Mouse (Mus musculus): ENCODE results near the gene Sh2b1. TPM values are rescaled to one million over a fixed set of nuclear protein-coding genes. Genes with fewer than 3 reads are reported as not detected.

Gene Sh2b1
- 55.1 and 62.5 TPM in 2 replicates for polyA plus RNA-seq (2016; fragmentation: Nextera tagmentation; extraction: Ambion mirVana)

DNA sequence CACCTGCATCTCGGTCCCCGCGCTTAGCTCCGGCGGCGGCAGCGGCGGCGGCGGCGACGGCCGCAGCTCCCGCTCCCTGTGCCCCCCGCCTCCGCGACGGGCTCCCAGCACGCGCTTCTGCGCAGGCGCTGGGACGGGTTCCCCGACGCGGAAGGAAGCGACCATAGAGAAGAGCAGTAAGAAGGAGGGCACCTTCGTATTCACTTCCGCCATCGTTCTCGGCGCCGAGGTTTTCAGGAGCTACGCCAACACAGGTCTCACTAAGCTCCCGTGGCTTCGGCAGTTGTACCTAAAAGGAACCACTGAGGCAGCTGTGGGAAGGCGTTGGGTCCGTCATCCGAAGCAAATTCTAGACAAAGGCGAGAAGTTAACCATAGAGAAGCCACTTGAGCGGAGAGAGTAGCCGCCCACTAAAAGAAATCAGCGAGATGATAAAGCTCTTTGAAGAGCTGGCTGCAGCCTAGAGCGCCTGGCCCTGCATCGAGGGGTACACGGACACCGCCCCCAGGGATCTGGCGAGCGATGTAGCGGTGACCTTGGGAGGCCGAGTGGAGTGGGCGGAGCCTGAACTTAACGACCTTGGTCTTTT lies at the start of gene Sh2b1:
TSS of gene Sh2b1 (minus strand) at position 432 of the 589 bp plus-strand sequence.
- Histone ChIP-seq H3K27ac (peak within 1 kb of the TSS; percentile 92), H3K36me3 (peaks cover 31% of the 10 kb centered on the region), H3K9me3 (replicated peaks) (no peaks in the 10 kb centered on the region), H3K4me1 (peaks cover 22% of the 10 kb centered on the region), H3K27me3 (ENCODE audit: low read depth, poor library complexity, severe bottlenecking) (no peaks in the 10 kb centered on the region), H3K4me3 (peak within 1 kb of the TSS; percentile 99)
- under 1% methylated on average over 53 of the region's 53 CpGs for WGBS
- DNase-seq (ENCODE audit: low spot score), result peak; percentile 90

DNA sequence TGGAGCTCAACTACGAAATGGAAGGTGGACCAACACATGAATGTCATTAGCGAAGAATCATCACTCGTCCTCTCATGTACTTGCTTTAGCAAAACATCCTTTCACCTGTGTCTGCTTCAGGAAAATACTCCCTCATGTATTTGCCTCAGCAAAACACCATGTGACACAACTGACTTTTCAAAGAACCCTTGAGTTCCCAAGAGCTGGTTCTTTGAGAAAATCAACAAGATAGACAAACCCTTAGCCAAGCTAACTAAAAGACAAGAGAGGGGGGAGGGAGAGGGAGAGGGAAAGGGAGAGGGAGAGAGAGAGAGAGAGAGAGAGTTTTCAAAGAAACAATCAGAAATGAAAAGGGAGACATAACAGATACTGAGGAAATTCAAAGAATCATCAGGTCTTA lies 48.1 kb upstream of the Sh2b1 start:
- H3K4me1 ChIP-seq, result no peaks in the 10 kb centered on the region
- no peaks in the 10 kb centered on the region for H3K9me3 ChIP-seq (replicated peaks)
- DNase-seq (ENCODE audit: low spot score), result no peak
- no peaks in the 10 kb centered on the region for H3K27me3 ChIP-seq (ENCODE audit: low read depth, poor library complexity, severe bottlenecking)
- H3K27ac ChIP-seq, result no peak overlapping the region
- H3K4me3 ChIP-seq, result no peak overlapping the region
- H3K36me3 ChIP-seq, result no peaks in the 10 kb centered on the region
- 85% methylated on average over 3 of the region's 3 CpGs for WGBS

DNA sequence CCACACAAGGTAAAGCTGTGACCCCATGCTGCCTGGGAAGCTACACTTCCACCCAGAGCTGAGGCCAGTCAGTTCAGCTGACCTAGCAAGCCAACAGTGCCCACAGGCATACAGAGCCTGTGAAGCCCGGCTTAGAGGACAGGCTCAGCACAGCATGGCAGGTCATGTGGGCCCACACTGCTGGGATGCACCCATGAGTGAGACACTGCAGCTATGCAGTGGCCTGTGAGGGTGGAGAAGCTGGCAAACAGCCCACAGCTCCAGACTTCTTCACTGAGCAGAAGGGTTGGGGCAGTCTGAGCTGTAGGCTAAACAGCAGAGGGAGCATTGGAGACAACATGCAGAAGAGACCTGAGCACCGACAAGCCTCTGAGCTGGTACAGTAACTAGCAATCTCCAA lies 44.3 kb upstream of the Sh2b1 start:
- Histone ChIP-seq H3K27me3 (ENCODE audit: low read depth, poor library complexity, severe bottlenecking) (no peaks in the 10 kb centered on the region), H3K27ac (no peak overlapping the region), H3K4me1 (no peaks in the 10 kb centered on the region), H3K9me3 (replicated peaks) (no peaks in the 10 kb centered on the region), H3K36me3 (no peaks in the 10 kb centered on the region), H3K4me3 (no peak overlapping the region)
- WGBS, result 87% methylated on average over 2 of the region's 2 CpGs
- no peak for DNase-seq (ENCODE audit: low spot score)

DNA sequence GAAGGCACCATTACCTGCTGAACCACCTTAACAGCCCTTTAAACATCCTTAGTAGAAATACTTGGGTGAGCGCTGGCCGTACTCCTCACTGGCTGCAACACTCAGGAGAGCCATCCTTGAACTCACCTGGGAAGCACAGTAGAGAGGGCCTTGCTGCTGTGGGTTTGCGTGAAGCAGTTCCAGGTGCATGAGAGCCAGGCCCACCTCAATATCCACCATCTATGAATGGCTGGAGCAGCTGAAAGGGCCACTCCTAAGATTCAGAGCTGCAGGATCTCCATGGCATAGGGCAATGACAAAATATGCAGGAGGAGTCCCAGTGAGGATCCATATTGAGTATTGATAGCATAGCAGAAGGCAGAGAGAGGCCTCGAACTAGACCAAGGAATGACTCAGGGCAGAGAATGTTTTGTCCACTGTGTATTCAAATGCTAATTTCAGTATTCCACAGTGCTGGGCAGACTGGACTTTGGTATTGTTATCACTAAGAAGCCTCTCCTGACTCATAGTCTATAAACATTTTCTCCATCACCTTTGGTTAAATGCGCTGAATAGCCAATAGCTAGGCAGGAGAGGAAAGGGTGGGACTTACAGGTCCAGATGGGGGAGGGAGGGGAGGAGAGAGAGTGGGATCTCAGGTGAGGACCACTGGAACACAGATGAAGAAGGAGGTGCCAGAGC lies 43.2 kb upstream of the Sh2b1 start:
- no peak for DNase-seq (ENCODE audit: low spot score)
- H3K9me3 ChIP-seq (replicated peaks), result no peaks in the 10 kb centered on the region
- 89% methylated on average over 5 of the region's 5 CpGs for WGBS
- H3K4me3 ChIP-seq, result no peak overlapping the region
- no peaks in the 10 kb centered on the region for H3K27me3 ChIP-seq (ENCODE audit: low read depth, poor library complexity, severe bottlenecking)
- H3K4me1 ChIP-seq, result no peaks in the 10 kb centered on the region
- H3K27ac ChIP-seq, result no peak overlapping the region
- H3K36me3 ChIP-seq, result no peaks in the 10 kb centered on the region

DNA sequence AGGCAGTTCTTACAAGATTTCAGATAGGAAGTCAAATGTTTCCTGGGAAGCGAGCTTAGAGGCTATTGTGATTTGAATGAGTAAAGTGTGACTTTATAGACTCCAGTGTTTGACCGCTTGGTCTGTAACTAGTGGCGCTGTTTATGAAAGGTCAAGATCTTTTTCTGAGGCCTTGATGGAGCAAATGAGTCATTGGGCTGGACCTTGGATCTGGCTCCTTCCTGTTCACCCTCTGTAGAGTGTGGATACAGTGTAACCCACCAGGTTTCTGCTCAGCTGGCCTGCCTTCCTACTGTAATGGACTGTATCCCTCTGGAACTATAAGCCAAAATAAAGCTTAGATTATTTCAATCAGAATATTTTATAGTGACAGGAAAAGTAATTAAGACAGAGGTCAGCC lies 36.1 kb upstream of the Sh2b1 start:
- no peak for DNase-seq (ENCODE audit: low spot score)
- WGBS, result 81% methylated on average over 3 of the region's 3 CpGs

DNA sequence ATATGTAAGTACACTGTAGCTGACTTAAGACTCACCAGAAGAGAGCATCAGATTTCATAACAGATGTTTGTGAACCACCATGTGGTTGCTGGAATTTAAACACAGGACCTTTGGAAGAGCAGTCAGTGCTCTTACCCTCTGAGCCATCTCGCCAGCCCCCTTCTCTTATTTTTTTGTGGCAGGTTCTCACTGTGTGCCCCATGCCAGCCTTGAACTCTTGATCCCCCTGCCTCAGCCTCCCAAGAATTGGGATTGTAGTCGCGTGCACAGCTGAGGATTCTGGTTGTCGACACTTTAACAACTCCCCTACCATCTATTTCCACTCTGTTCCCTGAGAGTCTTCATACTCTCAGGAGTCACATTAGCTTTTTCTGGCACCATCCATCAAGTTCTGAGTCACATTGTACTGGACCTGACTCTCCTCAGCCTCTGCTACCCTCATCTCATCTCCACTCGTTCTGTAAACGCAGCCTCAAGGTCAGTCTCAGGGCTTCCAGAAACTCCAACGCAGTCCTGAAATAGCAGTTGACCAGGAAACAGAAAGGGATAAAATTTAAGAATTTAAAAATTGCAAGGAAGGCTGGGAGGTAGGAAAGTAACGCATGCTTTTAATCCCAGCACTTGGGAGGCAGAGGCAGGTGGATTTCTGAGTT lies 32.0 kb upstream of the Sh2b1 start:
- Histone ChIP-seq H3K4me1 (peaks cover 6% of the 10 kb centered on the region), H3K27ac (no peak overlapping the region), H3K36me3 (0 out of 2 replicates have a peak, but pooled peaks cover 3% of the 10 kb centered on the region), H3K9me3 (replicated peaks) (no peaks in the 10 kb centered on the region), H3K4me3 (no peak overlapping the region), H3K27me3 (ENCODE audit: low read depth, poor library complexity, severe bottlenecking) (no peaks in the 10 kb centered on the region)
- 89% methylated on average over 8 of the region's 8 CpGs for WGBS
- no peak for DNase-seq (ENCODE audit: low spot score)

More for the DNA sequence above, 36.1 kb upstream of the Sh2b1 start:
- no peaks in the 10 kb centered on the region for H3K4me1 ChIP-seq
- H3K27me3 ChIP-seq (ENCODE audit: low read depth, poor library complexity, severe bottlenecking), result no peaks in the 10 kb centered on the region
- H3K9me3 ChIP-seq (replicated peaks), result no peaks in the 10 kb centered on the region
- no peak overlapping the region for H3K27ac ChIP-seq
- H3K36me3 ChIP-seq, result no peaks in the 10 kb centered on the region
- no peak overlapping the region for H3K4me3 ChIP-seq

DNA sequence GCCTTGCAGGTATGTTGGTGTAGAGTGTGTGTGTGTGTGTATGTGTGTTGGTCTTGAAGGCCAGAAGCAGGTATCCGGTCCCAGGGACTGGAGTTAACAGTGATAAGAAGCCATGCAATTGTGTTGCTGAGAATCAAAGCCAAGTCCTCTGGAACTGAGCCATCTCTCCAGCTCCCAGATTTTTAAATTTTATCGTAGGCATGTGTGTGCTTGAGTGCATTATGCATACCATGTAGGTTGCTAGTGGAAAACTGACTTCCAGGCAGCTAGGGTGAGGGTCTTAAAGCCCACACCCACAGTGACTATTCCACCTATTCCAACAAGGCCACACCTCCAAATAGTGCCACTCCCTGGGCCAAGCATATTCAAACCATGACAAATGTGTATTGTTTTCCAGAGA lies 29.7 kb upstream of the Sh2b1 start:
- no peak for DNase-seq (ENCODE audit: low spot score)
- Histone ChIP-seq H3K36me3 (peaks cover 17% of the 10 kb centered on the region), H3K4me3 (no peak overlapping the region), H3K4me1 (peaks cover 14% of the 10 kb centered on the region), H3K9me3 (replicated peaks) (no peaks in the 10 kb centered on the region), H3K27ac (no peak overlapping the region), H3K27me3 (ENCODE audit: low read depth, poor library complexity, severe bottlenecking) (no peaks in the 10 kb centered on the region)
- 91% methylated on average over 2 of the region's 2 CpGs for WGBS

DNA sequence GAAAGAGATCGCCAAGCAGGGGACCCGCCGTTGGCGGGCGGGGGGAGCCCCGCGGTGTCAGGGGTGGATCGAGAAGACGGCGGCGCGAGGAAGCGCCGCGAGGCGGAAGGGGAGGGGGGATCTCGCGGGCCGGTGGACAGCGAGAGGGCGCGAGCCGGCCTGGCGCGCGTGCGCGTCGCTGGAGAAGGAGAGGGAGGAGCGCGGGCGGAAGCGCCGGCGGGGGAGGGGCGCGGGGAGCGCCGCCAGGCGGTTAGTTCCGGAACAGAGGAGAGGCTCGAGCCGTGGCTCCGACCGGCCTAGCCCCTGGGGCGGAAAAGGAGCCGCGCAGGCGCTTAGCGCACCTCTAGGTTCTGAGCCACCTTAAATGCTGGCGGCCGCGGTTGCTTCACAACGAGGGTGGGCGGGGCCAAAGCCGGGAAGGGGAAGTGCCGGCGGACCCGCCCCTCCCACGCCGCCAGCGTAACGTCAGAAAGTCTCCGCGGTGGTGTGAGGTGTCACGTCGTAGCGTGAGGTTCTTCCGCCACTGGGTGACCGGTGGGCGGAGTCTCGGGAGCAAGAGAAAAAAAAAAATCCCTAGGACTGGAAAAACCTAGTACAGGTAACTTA lies 28.2 kb upstream of the Sh2b1 start, which contains the start of gene Atxn2l:
TSS of gene Atxn2l (minus strand) at position 165 of the 606 bp plus-strand sequence.
- under 1% methylated on average over 72 of the region's 72 CpGs for WGBS
- no peaks in the 10 kb centered on the region for H3K9me3 ChIP-seq (replicated peaks)
- peak; percentile 100 for DNase-seq (ENCODE audit: low spot score)
- H3K36me3 ChIP-seq, result peaks cover 33% of the 10 kb centered on the region
- no peaks in the 10 kb centered on the region for H3K27me3 ChIP-seq (ENCODE audit: low read depth, poor library complexity, severe bottlenecking)
- peaks cover 14% of the 10 kb centered on the region for H3K4me1 ChIP-seq
- H3K4me3 ChIP-seq, result peak within 1 kb of the TSS; percentile 100
- peak within 1 kb of the TSS; percentile 100 for H3K27ac ChIP-seq

DNA sequence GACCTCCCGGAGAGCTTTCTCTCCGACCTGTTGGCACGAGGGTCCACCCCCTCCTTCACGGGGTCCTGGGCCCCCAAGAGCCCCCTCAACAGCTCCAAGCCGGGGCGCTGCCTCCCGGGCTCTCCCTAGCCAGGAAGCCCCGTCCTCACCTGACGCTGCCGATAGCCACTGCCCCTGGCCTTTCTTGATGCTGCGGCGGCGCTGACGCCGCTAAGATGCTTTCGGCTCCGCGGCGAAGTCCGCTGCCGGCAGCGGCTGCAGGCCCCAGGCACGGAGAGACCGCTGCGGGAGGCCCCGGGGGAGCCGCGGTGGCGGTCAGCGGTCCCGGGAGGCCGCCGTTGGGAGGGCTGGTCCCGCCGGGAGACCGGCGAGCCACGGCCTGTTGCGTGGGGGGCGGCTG lies 27.5 kb upstream of the Sh2b1 start:
- Histone ChIP-seq H3K27ac (peak overlapping the region; percentile 100), H3K36me3 (peaks cover 39% of the 10 kb centered on the region), H3K27me3 (ENCODE audit: low read depth, poor library complexity, severe bottlenecking) (no peaks in the 10 kb centered on the region), H3K4me3 (peak overlapping the region; percentile 100), H3K4me1 (peaks cover 14% of the 10 kb centered on the region), H3K9me3 (replicated peaks) (no peaks in the 10 kb centered on the region)
- DNase-seq (ENCODE audit: low spot score), result no peak
- WGBS, result under 1% methylated on average over 40 of the region's 40 CpGs

DNA sequence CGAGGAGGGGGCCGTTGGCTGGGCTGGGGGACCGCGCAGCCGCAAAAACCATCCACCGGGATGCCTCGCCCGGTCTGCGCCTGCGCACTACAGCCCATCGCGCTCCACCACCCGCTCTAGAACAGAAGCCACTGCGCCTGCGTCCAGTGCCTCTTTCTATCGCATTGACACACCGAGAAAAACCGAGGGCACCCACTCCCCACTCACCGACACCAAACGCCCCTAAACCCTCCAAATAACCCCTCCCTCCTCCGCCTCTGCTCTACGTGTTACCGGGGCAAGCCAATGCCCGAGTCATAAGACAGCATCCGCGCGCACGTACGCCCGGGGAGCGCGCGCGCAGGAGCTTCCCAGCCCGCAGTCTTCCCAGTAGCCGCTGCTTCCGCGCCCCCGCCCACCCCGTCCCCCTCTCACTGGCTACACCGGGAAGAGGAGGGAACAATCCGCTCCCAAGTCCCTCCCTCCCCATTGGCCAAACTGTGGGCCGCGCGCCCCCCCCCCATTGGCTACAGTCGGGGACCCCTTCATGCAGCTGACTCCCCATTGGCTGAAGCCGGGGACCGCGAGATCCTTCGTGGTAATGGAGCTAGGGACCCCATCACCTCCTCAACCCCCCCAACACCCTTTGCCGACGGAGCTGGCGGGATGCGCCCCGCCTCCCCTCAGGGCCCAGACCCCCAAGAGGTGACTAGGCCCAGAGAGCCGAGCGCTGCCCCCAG lies 27.0 kb upstream of the Sh2b1 start:
- Histone ChIP-seq H3K27ac (peak overlapping the region; percentile 100), H3K27me3 (ENCODE audit: low read depth, poor library complexity, severe bottlenecking) (no peaks in the 10 kb centered on the region), H3K4me3 (peak overlapping the region; percentile 100), H3K4me1 (peaks cover 14% of the 10 kb centered on the region), H3K9me3 (replicated peaks) (no peaks in the 10 kb centered on the region), H3K36me3 (peaks cover 45% of the 10 kb centered on the region)
- WGBS, result under 1% methylated on average over 55 of the region's 57 CpGs
- DNase-seq (ENCODE audit: low spot score), result peak; percentile 96

DNA sequence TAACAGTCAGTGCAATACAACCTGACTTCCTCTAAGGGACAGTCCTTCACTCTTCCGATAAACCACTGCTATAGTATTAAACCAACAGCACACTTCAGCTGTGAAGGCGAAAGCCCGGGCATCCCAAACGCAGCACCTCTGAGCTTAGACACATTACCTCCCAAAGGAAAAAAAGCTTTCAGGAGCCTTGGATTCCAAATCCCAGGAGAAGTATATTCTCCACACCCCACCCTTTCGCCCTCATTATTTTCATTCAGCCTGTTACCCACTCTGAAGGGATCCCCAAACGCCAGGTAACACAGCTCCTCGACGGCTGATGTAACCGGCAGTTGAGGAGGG lies 26.4 kb upstream of the Sh2b1 start:
- WGBS, result 5% methylated on average over 9 of the region's 9 CpGs
- Histone ChIP-seq H3K4me1 (peaks cover 14% of the 10 kb centered on the region), H3K4me3 (peak overlapping the region; percentile 100), H3K9me3 (replicated peaks) (no peaks in the 10 kb centered on the region), H3K27me3 (ENCODE audit: low read depth, poor library complexity, severe bottlenecking) (no peaks in the 10 kb centered on the region), H3K36me3 (peaks cover 50% of the 10 kb centered on the region), H3K27ac (peak overlapping the region; percentile 100)
- no peak for DNase-seq (ENCODE audit: low spot score)

DNA sequence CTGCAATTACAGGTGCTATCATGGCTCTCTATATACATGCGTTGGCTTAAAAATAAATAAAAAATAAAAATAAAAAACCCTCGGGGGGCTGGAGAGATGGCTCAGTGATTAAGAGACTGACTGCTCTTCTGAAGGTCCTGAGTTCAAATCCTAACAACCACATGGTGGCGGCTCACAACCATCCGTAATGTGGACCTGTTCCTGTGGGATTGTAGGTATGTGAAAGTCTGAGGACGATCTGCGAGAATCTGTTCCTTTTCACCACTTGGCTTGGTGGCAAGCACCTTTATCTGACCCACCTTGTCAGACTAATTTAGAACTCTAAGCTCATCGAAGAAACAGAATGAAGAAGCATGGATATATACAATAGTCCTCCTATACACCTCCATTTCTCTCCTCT lies 24.2 kb upstream of the Sh2b1 start:
- Histone ChIP-seq H3K27me3 (ENCODE audit: low read depth, poor library complexity, severe bottlenecking) (no peaks in the 10 kb centered on the region), H3K27ac (no peak overlapping the region), H3K36me3 (peaks cover 72% of the 10 kb centered on the region), H3K4me1 (peaks cover 14% of the 10 kb centered on the region), H3K4me3 (no peak overlapping the region), H3K9me3 (replicated peaks) (no peaks in the 10 kb centered on the region)
- no peak for DNase-seq (ENCODE audit: low spot score)
- 96% methylated on average over 7 of the region's 7 CpGs for WGBS
